In genomic region chr17:86303401-86304243, GRCm38 (mm10) we compare ENCODE assay signal across 1 mouse cellular context.
TF ChIP-seq lines count a peak whose summit lies in the region.

No protein-coding gene starts in this region.

TF ChIP-seq in MEL, 35 proteins besides CTCF, POLR2A, EP300 and RAD21 (continued from another document):
- 0 out of 2 replicates have a peak, but pooled peaks have one; percentile 45 for TF ChIP-seq NRF1 (IDR thresholded peaks at IDR 0.05; ENCODE audit: insufficient read depth, low read depth, low read length, poor library complexity, severe bottlenecking)
- TF ChIP-seq ELF1 (IDR thresholded peaks at IDR 0.05; ENCODE audit: low read depth, low read length) = no peak
- peak; percentile 72 for TF ChIP-seq GATA1 (IDR thresholded peaks at IDR 0.05; ENCODE audit: low read depth, low read length)
